Mouse (Mus musculus) adrenal gland, adult 2 months (tissue): Measurements from ENCODE around the gene Nmbr. TPM values are rescaled to one million over a fixed set of nuclear protein-coding genes. Genes with fewer than 3 reads are reported as not detected.

ENCODE experiments used
- DNase-seq: peaks from one replicate; pipeline ENCODE4 v3.0.0; 2021
- long read RNA-seq: library from polyadenylated mRNA; stranded (forward); transcript quantifications from one replicate; pipeline ENCODE4 v2.0.0, GENCODE M21; 2021
- polyA plus RNA-seq: library from polyadenylated mRNA; depleted of rRNA; stranded (reverse); fragments of >200 nt; gene quantifications from 2 replicates; pipeline ENCODE4 v1.2.3, GENCODE M21; 2012; rRNA removed
- total RNA-seq, 2 experiments: library from RNA; stranded (reverse); gene quantifications; 2 replicates each; pipeline ENCODE4 v1.2.3; 2021

The Nmbr gene
- total RNA-seq (under 1 TPM; 0.38 to 0.49 TPM), polyA plus RNA-seq (not detected in 2 replicates)
- long read RNA-seq = 0 reads

GRCm38 (mm10) chr10:14705072-14706066 is at the start of gene Nmbr, which contains the start of gene Vta1:
Nmbr (plus strand) TSS chr10:14705591.
Vta1 (minus strand) TSS chr10:14705560.
- DNase-seq = peak; percentile 99

GRCm38 (mm10) chr10:14660875-14661274 is 44.5 kb upstream of the Nmbr start:
- DNase-seq = no peak

GRCm38 (mm10) chr10:14666147-14666546 is 39.2 kb upstream of the Nmbr start:
- no peak for DNase-seq

GRCm38 (mm10) chr10:14685663-14686062 is 19.7 kb upstream of the Nmbr start:
- no peak for DNase-seq

- no peak for DNase-seq
These were observed 16.5 kb upstream of the Nmbr start for GRCm38 (mm10) chr10:14688785-14689442.

GRCm38 (mm10) chr10:14690349-14690748 is 15.0 kb upstream of the Nmbr start:
- no peak for DNase-seq

GRCm38 (mm10) chr10:14703239-14703638 is 2.2 kb upstream of the Nmbr start:
- DNase-seq = no peak

- no peak for DNase-seq
These were observed 1.5 kb upstream of the Nmbr start for GRCm38 (mm10) chr10:14703830-14704420.

GRCm38 (mm10) chr10:14718114-14718513 is 12.7 kb downstream of the Nmbr start, which contains the start of gene Gje1:
Gje1 (minus strand) TSS chr10:14718214.
- DNase-seq = no peak

GRCm38 (mm10) chr10:14725671-14726070 is 20.3 kb downstream of the Nmbr start:
- no peak for DNase-seq

- no peak for DNase-seq
These were observed 28.9 kb downstream of the Nmbr start for GRCm38 (mm10) chr10:14734285-14734684.

GRCm38 (mm10) chr10:14759665-14760558 is 54.5 kb downstream of the Nmbr start:
- no peak for DNase-seq

- DNase-seq = no peak
These were observed 55.2 kb downstream of the Nmbr start for GRCm38 (mm10) chr10:14760618-14761017.

GRCm38 (mm10) chr10:14770227-14770910 is 65.0 kb downstream of the Nmbr start:
- no peak for DNase-seq

- no peak for DNase-seq
These were observed 69.1 kb downstream of the Nmbr start for GRCm38 (mm10) chr10:14774499-14774898.

- no peak for DNase-seq
These were observed 84.6 kb downstream of the Nmbr start for GRCm38 (mm10) chr10:14789969-14790368.

GRCm38 (mm10) chr10:14816970-14817369 is 111.6 kb downstream of the Nmbr start:
- no peak for DNase-seq
